Mouse (Mus musculus) 3134 (cell line): ENCODE data around the gene Ttc29.

ENCODE experiments used
- DNase-seq: peaks from one replicate; pipeline ENCODE4 v3.0.0-alpha.2; 2011; ENCODE audit warnings: low spot score; ENCODE audit not compliant: insufficient read length; ENCODE audit errors: extremely low read depth

The Ttc29 gene

DNA sequence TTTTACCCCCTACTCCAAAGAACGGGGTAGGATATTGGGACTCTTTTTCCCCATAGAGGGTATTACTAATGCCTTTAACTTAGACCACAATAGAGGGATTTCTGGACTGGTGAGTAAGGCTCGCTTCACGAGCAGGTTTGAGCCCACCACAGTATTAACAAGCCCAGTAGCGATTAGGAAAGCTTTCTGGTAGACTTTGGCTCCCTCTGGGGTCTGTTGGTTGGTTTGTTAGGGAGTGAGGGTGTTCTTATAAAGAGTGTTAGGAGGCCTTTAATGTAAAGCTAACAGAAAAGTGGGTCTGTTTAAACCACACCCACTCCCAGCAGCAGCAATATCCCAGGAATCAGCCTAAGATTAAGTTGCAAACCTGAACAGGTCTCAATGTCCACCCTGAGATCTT, 206.2 kb downstream of the Ttc29 start:
- no peak for DNase-seq

DNA sequence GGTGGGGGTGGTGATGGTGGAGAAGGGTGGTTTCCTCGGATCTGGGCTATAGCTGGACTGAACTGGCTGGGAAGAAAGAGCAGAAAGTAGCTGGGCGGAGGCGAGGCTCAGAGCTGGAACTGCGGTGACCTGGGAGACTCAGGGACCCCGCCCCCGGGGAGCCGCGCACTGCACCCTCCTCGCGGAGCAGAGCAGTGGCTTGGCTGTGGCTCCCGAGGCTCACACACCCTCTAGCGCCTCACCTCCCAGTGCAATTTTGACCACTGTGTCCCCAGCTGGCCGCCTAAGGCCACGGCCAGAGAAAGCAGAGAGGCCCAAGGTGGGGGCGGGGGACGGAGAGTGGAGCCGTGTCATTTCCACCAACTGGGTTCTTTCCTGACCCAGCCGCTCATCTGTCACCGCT, 207.0 kb downstream of the Ttc29 start:
- DNase-seq: no peak

DNA sequence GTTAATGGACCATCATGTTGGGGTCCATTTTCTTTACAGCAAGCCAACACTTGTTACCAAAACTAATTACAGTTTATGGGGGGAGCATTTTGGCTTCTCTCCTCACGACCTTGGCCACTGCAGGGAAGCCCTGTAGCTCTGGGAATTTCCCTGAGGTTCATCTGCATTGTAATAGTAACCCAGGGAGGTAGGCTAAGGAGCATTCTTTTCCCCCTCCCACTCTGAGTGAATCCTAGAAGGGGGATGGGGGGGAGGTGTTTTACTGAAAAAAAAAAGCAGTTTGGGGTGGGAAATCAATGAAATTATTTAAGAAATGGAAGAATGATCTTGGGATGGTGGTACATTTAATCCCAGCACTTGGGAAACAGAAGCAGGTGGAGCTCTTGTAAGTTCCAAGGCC, 210.8 kb downstream of the Ttc29 start:
- no peak for DNase-seq

DNA sequence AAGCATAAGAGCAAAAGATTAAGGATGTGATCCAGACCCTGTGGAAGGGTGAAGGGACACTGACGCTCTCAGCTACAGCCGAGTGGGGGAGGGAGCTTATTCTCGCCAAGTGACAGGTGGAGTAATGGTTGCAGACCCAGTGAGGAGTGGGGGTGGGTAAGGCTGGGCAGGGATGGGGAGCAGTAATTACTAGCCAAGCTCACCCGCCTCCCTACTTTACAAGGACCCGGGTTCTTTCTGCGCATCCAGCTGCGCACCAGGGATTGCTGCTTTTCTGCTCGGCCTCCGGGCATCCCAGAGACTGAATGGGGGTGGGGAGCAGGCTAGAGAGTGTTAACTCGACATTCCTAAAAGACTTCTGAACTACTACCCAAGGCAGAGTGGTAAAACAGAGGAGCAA, 213.4 kb downstream of the Ttc29 start:
- DNase-seq: no peak

DNA sequence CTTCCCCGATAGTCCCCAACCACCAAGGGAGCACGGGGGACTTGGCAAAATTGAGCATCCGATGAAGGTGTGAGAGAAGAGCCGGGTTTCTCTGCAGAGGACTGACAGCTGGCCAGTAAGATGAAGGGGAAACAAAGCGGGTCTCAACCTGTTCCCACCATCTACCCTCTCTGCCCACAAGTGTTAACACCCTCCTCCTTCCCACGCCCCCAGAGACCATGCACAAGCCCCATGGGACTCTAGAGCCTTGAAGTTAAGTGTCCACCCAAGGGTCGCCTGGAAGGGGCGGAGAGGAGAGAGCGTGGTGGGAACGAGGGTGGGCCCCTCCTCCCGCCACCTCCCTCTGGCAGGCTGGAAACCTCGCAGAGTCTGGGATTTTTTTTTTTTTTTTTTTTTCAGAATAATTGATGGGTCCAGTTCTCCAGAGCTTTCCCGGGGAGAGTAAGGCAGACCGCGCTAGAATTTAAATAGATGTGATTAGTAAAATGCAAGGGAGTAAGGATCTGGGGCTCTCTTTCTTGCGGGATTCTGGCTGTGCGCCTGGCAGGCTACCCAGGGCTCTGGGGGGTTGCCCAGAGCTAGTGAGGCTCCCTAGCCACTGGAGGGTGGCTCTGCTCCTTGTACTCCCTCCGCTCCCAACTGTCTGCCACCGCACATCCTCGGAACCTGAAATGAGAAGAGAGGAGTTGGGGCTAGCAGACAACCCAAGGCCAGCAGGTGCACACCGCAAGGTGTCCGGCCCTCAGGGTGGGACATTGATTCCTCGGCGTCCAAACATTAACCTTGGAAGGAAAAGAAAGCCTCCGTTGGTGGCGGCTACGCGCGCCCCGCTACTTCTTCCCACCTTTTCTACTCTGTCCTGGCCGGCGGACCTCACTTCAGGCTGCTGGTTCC, 214.0 kb downstream of the Ttc29 start:
- no peak for DNase-seq

DNA sequence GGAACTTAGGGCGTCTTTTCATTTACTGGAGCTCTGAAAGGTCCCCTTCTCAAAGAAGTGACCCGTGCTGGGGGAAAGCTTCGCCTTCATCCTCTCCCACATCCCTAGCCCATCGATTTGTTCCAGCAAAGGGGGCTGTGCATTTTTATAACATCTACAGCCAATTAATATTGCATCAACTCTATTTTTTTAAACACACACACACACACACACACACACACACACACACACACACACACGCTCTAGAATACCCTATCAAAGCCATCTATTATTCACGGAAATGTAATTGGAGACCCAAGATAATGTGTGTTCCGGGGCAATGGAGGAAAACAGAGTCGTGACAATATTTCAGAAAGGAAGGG, 214.7 kb downstream of the Ttc29 start:
- no peak for DNase-seq

DNA sequence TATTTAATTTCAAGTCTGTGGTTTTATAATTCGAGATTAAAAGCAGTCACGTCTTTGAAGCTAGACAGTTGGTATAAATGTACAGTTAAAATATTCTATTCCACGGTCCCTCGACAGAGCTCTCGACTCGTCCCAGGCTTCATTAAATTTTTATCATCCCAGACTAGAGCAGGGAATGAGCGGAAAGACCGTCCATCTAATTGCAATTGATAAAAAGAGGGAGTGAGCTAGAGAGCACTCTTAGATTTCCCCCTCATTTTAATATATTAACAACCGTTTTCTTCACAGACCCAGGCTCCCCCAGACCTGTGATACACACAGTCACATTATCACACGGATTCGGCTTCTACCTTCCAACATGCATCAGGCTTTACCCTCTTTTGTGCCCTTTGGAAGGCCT, 215.1 kb downstream of the Ttc29 start:
- no peak for DNase-seq

DNA sequence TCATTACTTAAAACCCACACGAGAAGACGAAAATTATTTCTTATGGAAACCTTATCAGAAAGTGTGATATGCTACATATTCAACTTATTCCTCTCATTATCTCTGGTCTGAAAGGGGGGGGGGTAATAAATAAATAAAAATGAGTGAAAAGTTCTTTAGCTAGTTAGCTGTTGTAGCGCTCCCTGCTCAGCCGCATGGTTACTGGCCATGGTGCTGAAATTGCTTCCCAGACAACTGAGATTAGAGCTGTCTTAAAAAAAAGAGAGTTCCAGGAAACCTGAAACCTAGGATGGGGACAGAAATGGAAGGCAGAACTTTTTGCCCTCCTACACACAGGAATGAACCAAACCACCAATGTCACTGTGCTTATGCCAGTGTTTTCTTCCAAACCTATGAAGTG, 218.3 kb downstream of the Ttc29 start:
- no peak for DNase-seq

DNA sequence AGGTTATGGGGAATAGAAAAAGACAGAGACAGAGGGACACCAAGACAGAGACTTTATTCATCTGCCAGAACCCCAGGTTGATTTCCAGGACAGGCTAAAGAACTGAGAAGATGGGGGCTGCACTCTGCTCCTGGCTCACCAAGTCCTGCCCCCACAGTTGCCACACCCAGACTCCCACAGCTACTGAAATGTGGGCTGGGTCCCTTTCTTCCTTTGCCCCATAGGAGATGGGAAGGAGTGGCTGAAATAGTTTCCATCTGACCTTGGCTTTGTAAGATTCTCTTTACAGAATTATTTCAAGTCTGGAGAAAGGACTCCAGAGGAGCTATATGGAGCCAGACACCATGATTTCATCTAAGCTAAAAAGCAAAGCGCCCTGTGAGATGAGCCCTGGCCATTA, 219.4 kb downstream of the Ttc29 start:
- no peak for DNase-seq

DNA sequence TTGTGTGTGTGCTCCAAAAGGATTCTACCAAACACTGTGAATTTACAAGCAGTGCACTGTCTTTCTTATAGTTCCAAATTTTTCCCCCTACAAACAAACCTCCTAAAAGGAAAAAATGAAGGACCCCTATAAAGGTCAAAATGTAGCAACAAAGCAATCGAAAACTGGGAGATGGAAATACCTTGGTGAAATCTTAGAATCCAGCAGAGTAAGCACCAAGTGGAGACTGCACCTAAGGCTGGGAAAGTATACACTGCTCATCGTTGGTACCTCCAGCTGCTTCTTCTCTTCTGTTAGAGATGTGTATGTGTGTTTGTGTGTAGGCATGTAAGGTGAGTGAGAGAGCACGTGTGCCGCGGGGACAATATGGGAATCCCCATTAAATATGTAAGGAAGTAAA, 220.2 kb downstream of the Ttc29 start:
- DNase-seq: no peak

DNA sequence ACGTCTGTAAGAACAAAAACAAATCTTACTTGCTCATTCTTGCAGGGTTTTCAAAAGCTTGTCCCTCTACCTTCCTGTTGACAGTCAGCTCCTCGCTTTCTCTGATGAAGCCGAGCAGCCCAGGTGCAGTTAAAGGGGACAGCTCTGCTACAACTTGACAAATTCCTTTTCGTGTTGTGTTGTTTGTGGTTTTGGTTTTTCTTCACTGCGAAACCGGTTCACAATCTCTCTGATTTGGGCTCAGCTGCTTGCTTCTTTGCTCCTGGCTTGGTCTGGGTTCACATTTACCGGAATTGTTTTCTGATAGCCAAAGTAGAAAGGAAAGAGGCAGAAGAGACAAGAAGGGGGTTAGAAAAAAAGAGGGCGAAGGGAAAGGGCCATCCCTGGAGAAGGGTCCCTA, 221.2 kb downstream of the Ttc29 start:
- DNase-seq: no peak

DNA sequence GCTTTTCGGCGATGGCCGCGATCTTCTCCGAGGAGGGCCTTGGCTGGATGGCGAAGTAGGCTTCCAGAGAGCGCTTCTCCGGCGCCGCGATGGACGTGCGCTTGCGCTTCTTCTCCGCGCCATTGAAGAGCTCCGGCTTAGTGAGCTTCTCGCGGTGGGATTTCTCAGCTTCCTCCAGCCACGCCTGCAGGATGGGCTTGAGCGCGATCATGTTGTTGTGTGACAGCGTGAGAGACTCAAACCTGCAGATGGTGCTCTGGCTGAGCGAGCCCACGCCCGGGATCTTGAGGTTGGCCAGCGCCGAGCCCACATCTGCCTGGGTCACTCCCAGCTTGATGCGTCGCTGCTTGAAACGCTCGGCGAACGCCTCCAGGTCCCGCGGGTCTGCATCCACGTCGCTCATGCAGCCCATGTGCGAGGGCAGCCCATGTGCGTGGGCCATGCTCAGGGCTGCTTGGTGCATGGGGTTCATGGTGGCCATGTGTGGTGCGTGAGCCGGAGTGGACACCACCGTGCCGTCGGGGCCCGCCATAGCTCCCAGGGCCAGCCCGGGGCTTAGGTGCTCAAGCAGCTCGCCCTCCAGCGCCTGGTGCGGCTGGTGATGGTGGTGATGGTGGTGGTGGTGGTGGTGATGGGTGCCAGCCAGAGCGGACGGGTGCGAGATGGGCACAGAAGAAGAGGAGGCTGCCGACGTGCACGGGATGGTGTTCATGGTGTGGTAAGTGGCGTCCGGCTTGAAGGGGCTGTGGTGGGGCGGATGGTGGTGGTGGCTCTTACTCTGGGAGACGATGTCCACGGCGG, 221.9 kb downstream of the Ttc29 start:
- no peak for DNase-seq

DNA sequence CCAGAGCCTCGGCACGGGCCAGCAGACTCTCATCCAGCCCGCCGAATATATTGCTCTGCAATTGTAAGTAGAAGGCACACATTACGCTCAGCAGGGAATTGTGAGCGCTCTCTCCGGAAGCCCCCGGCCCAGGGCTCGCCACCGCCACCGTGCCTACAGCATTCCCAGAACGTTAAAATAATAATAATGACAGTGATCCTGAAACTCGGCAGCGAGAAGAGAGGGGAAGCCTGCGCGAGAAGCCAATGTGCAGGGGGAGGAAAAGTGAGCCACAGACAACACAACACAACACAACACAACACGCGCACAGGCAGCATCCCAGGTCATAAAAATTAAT, 222.5 kb downstream of the Ttc29 start:
- DNase-seq: no peak

DNA sequence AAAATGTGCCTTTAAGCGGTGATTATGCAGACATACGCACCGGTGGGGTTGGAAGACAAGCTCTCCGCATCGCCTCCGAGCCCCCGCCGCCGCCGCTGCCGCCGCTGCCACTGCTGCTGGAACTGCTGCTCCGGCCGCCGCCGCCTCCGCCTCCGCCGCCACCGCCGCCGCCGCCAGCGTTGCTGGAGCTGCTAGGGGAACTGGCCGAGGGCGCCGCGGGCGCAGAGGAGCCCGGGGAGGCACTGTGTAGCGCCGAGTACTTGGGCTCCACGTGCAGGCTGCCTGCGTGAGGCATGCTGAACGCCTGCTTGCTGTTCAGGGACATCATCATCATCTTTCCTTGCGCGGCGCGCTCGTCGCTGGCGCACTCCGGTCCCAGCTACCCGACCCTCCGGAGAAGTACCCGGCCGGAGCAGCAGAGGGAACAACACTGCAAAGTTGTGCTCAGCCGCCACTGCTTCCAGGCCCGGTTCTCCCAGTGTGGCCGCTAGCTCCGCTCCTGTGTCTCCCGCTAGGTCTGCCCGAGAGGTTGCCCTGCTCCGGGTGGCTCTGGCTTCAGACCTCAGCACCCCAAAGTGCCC, 223.1 kb downstream of the Ttc29 start, which contains the start of gene Pou4f2:
Pou4f2 (minus strand) TSS at position 575 of the 581 bp plus-strand sequence.
- no peak for DNase-seq

DNA sequence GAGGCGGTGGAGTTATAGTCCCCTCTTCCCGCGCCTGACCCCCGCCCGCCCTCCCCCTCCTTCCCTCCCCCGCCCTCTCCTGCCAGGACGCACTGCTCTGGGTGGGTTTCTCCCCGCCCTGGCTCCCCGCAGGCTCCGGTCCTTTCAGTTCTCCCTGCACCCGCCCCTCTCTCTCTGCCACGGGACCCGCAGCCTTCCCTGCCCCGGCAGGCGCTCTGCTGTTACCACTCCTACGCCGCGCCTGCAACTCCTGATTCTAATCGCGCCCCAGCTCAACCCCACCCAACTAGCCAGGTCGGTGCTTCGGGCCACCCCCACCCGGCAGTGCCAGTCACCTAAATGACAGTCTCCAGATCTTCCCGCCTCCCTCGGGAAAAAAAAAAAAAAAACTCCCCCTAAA, 223.6 kb downstream of the Ttc29 start:
- no peak for DNase-seq

DNA sequence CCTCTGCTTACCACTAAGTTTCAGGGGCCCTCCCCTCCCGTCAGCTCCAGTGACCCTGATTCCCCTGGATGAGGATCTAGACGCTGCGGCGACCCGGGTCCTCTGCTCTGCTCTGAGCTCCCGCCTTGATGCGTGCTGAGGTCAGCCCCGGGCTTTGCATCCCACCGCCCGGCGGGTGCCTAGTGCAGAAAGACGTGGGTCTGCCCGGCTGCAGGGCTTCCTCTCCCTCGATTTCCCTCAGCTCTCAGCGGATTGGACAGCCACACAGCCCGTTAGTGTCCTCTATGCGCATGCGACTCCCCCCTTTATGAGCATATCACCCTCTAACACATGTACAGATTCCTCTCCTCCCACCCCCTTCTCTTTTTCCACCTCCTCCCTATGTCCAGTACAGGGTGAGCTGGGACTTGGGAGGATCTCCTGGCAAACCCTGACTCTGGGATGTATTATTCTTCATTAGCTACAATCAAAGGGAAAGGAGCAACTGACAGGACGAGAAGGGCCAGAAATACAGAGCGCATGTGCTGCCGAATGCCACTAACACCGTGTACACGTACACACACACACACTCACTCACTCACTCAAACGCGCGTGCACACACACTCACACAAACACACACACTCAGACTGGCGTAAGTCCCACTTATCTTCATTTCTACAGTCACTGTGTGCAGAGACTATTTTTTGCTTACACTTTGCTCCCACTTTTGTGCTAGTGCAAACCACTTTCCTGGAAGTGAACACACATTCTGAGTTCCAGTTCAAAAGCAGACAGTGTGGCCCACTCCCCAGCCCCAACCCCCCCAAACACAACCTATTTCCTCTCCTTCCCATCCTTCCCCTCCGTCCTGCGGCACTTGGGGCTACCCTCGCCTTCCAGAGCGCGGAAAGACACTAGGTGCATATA, 224.3 kb downstream of the Ttc29 start:
- DNase-seq: no peak

DNA sequence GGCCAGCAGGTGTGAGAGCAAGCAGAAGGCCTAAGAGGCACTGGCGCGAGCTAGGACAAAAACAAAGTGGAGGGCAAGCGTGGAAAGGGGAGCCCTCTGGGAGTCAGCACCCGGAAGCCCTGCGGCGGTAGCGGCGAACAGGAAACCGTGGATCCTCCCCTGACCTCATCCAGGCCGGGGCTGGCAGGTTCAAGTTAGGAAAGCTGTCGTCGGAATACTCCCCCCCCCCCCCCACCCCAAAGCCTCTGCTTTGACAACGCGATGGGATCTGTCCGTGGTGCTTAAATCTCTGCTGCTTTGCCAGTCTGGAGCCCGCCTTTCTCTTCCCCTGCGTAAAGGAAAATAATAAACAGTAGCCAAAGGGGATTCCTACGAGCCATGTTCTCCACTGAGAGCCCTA, 225.0 kb downstream of the Ttc29 start:
- DNase-seq: no peak

DNA sequence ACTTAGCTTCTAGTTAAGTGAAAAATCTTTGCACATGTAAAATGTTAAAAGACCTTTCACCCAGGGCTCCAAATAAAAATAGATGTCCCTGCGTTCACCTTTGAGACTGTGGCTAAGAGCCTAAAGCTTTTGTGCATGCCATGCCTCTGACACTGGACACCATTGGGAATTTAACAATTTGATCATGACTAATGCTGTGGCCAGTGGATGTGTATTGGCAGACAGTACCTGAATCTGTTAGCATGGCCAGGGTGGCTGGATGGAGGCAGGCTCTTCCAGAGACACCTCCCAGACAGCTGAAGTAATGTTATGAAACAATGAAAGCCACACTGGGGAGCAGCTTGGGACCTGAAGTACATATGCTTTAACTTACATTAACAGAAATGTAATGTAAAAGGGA, 229.7 kb downstream of the Ttc29 start:
- peak; percentile 46 for DNase-seq
